Mouse (Mus musculus) 3134 (cell line): ENCODE results near the gene Plscr3.
A peak's percentile ranks its signal among the peaks of the same experiment; 100 is the strongest.
"Not testable (repeated sequence)": the region's sequence is repeated elsewhere in the genome, so short reads cannot be mapped to it uniquely, and the experiment has no call there.

Source experiments
- DNase-seq: peaks from one replicate; pipeline ENCODE4 v3.0.0-alpha.2; 2011; ENCODE audit warnings: low spot score; ENCODE audit not compliant: insufficient read length; ENCODE audit errors: extremely low read depth

Plscr3 gene

GRCm38 (mm10) chr11:69863729-69864128, 17.6 kb downstream of the Plscr3 start:
- DNase-seq, result not testable (repeated sequence)

DNA sequence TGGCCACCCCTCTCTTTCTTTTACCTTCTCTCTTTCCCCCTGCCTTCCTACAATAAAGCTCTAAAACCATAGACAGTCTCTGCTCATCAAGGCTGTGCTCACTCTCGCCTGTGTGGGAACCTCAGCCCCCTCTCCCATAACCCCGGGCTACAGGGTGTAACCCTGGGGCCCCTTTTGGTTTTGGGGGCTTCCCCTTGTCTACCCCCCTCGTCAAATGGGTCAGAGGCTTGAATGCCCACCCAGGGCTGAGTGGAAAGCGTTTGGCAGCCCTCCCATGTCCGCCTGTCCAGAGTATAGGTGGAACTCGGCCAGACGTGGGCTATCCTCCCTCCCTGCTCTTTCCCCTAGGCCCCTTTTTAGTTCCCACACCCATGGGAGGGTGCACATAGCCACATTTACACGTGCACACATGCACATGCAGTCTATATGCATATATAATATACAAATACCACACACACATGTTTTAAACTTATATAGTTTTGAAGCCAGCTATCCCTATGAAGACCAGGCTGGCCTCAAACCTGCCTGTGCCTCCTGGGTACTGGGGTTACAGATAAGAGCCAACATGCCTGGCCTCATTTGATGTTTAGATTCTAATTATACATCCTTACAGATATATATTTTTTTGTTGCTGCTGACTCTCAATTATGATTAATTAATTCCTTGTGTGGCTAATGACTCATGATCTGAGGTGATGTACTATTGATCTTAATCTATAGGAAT, 18.1 kb downstream of the Plscr3 start:
- no peak for DNase-seq

GRCm38 (mm10) chr11:69865561-69865960, 19.4 kb downstream of the Plscr3 start:
- DNase-seq, result no peak

GRCm38 (mm10) chr11:69867335-69867734, 21.2 kb downstream of the Plscr3 start:
- DNase-seq, result no peak

DNA sequence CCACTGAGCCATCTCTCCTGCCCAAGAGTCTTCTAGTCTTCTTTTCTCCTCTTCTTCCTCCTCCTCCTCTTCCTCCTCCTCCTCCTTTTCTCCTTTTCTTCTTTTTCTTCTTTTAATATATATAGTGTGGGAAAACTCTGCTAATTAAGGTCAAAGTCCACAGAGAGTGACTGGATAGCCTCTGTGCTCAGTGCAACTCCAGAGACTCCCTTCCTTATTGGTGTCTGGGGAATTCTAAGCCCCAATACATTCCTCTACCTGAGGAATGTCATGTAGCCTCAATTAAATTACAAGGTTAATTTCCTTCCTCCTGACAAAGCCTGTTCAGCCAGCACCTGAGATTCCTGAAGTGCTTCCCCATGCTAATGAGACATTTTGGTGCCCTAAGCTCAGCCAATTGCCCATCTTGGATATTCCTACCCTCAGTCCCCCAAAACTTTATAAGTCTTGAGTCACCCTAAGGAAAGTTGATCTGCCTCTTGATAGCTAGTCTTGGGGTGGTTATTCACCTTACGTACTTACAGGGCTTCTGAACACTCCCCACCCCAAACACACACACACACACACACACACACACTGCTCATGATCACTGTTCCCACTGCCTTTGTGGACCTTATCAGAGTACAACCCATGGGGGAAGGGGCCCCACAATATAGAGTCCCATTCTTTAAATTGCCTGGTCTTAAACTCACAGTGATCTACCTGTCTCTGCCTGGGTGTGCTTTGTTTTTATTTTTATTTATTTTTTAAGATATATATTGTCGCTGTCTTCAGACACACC, 24.3 kb downstream of the Plscr3 start:
- no peak for DNase-seq

DNA sequence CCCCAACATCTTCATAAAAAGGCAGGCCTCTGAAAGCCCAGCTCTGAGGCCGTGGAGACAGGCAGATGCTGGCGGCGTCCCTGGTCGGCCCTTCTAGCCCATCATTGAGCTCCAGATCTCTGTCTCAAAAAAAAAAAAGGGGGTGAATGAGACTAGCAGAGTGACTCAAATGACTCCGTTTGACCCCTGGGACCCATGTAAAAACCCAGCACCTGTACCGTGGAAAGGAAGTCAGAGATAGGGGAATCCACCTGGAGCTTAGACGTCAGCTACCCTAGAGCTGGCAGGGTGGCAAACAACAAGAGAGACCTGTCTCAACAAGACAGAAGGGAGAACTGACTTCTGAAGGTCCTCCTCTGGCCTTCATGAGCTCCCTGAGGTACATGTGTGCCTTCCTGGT, 25.6 kb downstream of the Plscr3 start:
- no peak for DNase-seq

DNA sequence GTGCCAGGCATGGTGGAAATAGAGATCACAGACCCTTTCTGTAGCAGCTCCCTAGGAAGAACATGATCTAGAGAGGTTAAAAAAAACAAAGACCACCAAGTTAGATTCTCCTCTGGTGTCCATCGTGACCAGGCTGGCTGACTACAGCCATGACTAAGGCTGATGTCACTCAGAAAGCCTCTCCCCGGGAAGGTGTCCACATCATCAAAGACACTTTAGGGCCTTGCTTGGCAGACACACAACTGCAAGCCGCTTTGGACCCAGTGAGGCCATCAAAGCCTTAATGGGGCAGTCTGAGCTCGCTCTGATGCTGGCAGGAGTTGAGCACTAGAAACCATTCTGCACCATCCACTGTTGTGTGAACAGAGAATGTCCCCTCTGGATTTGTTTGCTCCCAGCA, 26.3 kb downstream of the Plscr3 start:
- DNase-seq, result peak; percentile 56

- DNase-seq, result no peak
Observed at GRCm38 (mm10) chr11:69876186-69876585, 30.0 kb downstream of the Plscr3 start.

DNA sequence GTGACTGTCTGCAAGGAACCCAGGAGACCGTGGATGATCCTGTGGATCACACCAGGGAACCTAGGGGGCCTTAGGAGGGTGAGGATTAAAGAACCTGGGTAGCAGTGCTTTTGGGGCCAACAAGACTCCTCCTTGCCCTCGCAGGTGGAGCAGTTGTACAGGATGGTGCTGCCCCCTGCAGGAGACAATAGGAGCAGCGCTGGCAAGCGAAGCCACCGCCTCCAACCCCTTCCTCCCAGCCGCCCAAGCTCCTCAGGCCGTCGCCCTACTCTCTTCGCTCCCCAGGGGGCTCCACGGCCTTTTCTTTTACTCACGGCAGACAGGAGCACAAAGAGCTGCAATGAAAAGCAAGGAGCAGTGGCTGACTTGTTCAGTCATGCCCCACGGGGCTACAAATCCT, 30.7 kb downstream of the Plscr3 start:
- DNase-seq, result peak; percentile 82

- no peak for DNase-seq
Observed at GRCm38 (mm10) chr11:69877878-69878277, 31.7 kb downstream of the Plscr3 start, which contains the start of gene Tmem95. Gene Tmem95 (minus strand): TSS chr11:69878018.

DNA sequence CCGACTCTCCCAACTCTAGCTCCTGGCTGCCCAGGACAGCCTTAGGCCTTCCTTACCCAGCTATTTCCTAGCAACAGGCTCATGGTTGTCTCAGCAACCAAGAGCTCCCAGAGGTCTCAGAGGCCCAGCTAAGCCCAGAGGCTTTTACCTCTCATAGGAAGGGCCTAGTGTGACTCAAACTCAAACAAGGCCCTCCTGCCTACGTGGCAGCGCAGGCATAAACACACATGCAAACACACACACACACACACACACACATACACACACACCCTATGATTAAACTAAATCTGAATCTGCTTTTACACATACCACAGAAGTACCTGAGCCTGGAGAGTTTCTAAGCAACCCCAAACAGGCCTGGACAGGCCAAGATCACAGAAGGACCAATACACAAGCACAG, 32.2 kb downstream of the Plscr3 start:
- no peak for DNase-seq

- no peak for DNase-seq
Observed at GRCm38 (mm10) chr11:69878952-69879351, 32.8 kb downstream of the Plscr3 start.

GRCm38 (mm10) chr11:69879711-69880110, 33.5 kb downstream of the Plscr3 start:
- no peak for DNase-seq

DNA sequence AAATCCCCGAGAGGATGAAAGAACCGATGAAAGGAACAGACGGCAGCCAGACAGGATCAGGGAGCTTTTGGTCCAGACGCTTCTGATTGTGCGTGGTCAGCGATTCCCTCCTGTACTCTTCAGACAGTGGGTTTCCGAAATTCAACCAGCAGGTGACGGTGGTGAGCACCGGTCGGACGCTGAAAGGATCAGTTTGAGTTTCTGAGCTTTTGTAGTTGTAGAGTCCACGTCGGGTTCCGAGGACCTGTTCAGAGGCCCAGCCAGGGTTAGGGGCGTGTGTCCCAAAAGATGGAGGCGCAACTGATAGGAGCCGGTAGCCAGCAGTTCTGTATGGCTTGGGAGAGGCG, 34.3 kb downstream of the Plscr3 start:
- DNase-seq, result no peak

DNA sequence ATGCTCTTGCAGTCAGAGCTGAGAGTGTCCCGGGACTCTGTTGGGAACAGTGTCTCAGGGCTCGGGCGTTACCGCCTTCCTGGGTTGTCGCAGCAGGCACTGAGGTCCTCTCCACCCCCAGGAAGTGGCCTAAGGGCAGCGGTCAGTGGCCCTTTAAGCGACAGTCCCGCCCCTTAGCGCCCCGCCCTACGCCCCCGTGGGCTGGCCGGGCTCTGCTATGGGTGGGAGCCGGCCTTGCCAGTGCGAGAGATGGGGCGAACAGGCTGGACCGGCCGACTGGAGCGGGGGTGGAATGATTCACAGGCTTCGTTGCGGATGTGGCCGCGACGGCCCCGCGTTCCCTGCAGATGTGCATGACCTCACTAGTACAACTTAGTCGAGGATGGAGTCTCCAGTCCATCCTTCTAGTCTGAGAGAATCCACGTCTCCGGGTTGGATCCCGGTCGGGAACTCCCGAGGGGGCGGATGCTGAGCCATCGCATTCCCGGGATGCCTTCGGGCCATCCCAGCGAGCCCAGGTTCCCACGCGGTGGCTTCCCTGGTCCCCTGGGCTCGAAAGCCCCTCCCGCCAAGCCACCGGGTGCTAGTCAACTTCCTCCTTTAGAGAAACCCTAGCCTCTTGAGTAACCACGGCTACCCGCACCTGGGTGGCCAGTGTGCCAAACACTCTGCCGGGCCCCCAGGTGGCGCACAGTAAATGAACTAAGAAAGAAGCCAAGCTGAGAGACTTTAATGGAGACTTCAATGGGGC, 34.9 kb downstream of the Plscr3 start, which contains the start of gene Kctd11:
Gene Kctd11, minus strand, starts transcription at position 554 of the 751 bp plus-strand sequence.
- DNase-seq, result peak; percentile 97

GRCm38 (mm10) chr11:69881787-69882670, 35.9 kb downstream of the Plscr3 start:
- no peak for DNase-seq

DNA sequence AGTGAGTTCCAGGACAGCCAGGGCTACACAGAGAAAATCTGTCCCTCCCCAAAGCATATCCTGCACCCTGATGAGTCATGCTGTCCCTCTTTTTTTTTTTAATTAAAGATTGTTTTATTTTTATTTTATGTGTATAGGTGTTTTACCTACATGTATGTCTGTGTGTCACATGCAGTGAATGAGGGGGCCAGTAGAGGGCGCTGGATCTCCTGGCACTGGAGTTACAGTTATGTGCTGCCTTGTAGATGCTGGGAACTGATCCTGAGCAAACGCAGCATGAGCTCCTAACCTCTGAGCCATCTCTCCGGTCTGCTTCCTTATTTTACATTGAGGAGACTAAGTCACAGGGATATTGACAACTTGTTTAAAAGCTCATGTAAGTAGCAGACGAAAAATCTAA, 36.9 kb downstream of the Plscr3 start:
- no peak for DNase-seq

DNA sequence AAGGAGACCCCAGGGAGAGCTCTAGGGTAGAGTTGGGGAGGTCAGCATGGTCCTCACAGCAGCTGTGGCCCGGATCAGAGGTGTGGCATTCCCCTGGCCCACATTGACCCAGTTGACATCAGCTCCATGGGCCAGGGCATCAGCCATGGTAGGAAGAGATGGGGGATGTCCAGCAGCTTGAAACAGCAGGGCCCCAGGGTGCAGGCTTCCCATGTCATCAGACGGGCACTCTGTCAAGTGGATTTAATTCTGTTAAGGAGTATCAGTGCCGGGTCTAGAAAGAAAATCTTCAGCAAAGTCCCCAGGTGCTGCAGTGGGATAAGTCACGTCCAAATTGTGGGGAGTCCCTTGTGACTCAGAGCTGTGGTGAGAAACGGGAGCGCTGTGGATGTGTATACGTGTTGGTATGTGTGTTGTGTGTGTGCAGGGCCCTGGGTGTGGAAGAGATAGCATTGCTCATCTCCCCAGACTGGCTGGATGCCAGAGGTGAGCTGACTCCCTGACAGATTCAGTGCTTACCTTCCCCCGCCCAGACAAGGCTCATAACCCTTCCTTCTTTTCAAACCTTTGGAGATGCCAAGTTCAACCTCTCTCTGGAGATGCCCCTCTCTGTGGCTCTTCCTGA, 37.5 kb downstream of the Plscr3 start:
- peak; percentile 48 for DNase-seq

DNA sequence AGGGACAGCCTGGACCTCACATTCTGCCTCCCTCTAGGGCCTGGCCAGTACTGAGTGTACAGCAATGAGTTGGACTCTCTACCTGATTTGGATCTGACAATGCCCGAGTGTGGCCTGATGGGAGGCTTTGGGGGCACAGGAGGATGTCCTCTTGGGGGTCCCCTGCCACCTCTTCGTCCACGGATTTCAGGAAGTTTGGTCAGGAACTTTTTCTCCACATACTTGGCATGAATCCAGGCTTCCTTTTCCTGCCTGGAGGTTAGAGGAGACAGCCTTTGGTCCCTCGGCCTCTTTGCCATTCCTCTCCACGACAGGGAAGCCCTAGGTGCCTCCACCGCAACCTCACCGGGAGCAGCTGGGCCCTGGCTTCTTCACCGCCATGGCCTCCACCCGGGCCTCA, 38.1 kb downstream of the Plscr3 start:
- DNase-seq, result no peak

DNA sequence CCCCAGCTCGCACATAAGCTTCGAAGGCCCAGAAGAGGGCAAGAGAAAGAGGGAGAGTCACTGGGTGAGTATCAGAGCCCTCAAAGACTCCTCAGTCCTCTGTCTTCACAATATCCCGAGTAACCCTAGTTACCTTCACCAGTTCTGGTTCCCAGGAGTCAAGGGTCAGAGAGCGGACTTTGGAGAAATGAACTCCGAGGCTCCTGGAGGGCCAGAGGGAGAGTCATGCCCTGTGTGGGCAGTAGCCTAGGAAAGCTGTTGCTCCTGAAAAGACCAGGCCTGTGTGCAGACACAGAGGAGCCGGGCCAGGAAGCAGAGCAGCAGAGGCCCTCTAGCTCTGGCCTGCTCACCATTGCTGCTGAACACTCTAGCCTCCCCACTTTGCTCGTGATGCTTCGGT, 38.5 kb downstream of the Plscr3 start:
- DNase-seq, result no peak
